8 mouse cellular contexts compared by ENCODE assay signal in genomic region chr12:86078553-86079201, GRCm38 (mm10). TPM values are rescaled to one million over a fixed set of nuclear protein-coding genes. Genes with fewer than 3 reads are reported as not detected.
DNase-seq lines count a peak whose midpoint lies in the region; ATAC-seq and TF ChIP-seq lines count a peak whose summit lies in the region.

Gene Tgfb3 (minus strand): TSS chr12:86079041.

- H3K27ac ChIP-seq in left cerebral cortex, adult 2 months: peak within 1 kb of the TSS; percentile 89
- peak within 1 kb of the TSS; percentile 75 for H3K27ac ChIP-seq in forebrain, embryonic 12.5 days
- H3K27ac ChIP-seq in limb, embryonic 11.5 days (replicated peaks; ENCODE audit: low read depth, low read length): peak within 1 kb of the TSS; percentile 97
- peak within 1 kb of the TSS; percentile 69 for H3K27ac ChIP-seq in midbrain, embryonic 14.5 days (replicated peaks; ENCODE audit: low read depth, low read length)

- H3K9ac ChIP-seq in forebrain, embryonic 12.5 days: peak within 1 kb of the TSS; percentile 68
- H3K9ac ChIP-seq in limb, embryonic 11.5 days (ENCODE audit: low read length): peak within 1 kb of the TSS; percentile 85
- peak within 1 kb of the TSS; percentile 55 for H3K9ac ChIP-seq in midbrain, embryonic 14.5 days (replicated peaks; ENCODE audit: low read length)

- peaks cover 43% of the 10 kb centered on the region for H3K27me3 ChIP-seq in forebrain, embryonic 12.5 days
- H3K27me3 ChIP-seq in limb, embryonic 11.5 days (ENCODE audit: control insufficient read depth, insufficient read depth, low read length): no peaks in the 10 kb centered on the region
- peaks cover 14% of the 10 kb centered on the region; the same call in 1 of the 2 replicates for H3K27me3 ChIP-seq in midbrain, embryonic 14.5 days (ENCODE audit: control insufficient read depth, insufficient read depth, low read length)

- 1% methylated on average over 25 of the region's 25 CpGs for WGBS in forebrain, embryonic 12.5 days
- under 1% methylated on average over 25 of the region's 25 CpGs for WGBS in limb, embryonic 11.5 days
- WGBS in midbrain, embryonic 14.5 days: under 1% methylated on average over 25 of the region's 25 CpGs

- peak; percentile 42 to 46 for DNase-seq in left cerebral cortex, adult 2 months (ENCODE audit: extremely low spot score in 1 of 2, low spot score in 2 of 2)
- DNase-seq in left cerebral cortex, adult 11 months (ENCODE audit: low spot score): no peak
- DNase-seq in adrenal gland, postnatal 4 days (ENCODE audit: low spot score in 2 of 2): no peak
- peak; percentile 54 for DNase-seq in heart, postnatal 4 days
- DNase-seq in limb, embryonic 11.5 days (ENCODE audit: low spot score): peak; percentile 82
- peak; percentile 77 for DNase-seq in midbrain, embryonic 14.5 days
- peak; percentile 38 for DNase-seq in thymus, postnatal 25 days

- no peaks in the 10 kb centered on the region for H3K9me3 ChIP-seq in forebrain, embryonic 12.5 days
- no peaks in the 10 kb centered on the region for H3K9me3 ChIP-seq in limb, embryonic 11.5 days (ENCODE audit: control insufficient read depth, low read length)
- H3K9me3 ChIP-seq in midbrain, embryonic 14.5 days (ENCODE audit: control insufficient read depth, low read length): no peaks in the 10 kb centered on the region

- intact Hi-C loops in left cerebral cortex, adult 2 months (cut with DNase I): loop anchor here (1.0 to 5.0 kb wide), 7 partner anchors 54 to 332 kb away; partner anchors contain the start of gene Flvcr2

- H3K4me2 ChIP-seq in forebrain, embryonic 12.5 days: peak within 1 kb of the TSS; percentile 75
- peak within 1 kb of the TSS; percentile 85 for H3K4me2 ChIP-seq in limb, embryonic 11.5 days (ENCODE audit: low read depth, severe bottlenecking)
- H3K4me2 ChIP-seq in midbrain, embryonic 14.5 days (ENCODE audit: low read length): peak within 1 kb of the TSS; percentile 91

- H3K4me1 ChIP-seq in forebrain, embryonic 12.5 days: peaks cover 28% of the 10 kb centered on the region
- peaks cover 27% of the 10 kb centered on the region for H3K4me1 ChIP-seq in limb, embryonic 11.5 days (ENCODE audit: control insufficient read depth, insufficient read depth, low read length)
- peaks cover 28% of the 10 kb centered on the region for H3K4me1 ChIP-seq in midbrain, embryonic 14.5 days (ENCODE audit: control insufficient read depth, insufficient read depth, low read length)

- TF ChIP-seq CTCF in left cerebral cortex, adult 2 months (IDR thresholded peaks at IDR 0.05): no peak

- peak; percentile 57 for ATAC-seq in forebrain, embryonic 12.5 days (ENCODE audit: low FRiP score)
- ATAC-seq in limb, embryonic 11.5 days (ENCODE audit: insufficient number of reproducible peaks, low FRiP score, low TSS enrichment, low read depth): peak; percentile 89
- peak; percentile 57 for ATAC-seq in midbrain, embryonic 14.5 days (ENCODE audit: low FRiP score, low TSS enrichment)

- no peaks in the 10 kb centered on the region for H3K36me3 ChIP-seq in forebrain, embryonic 12.5 days (replicated peaks)
- no peaks in the 10 kb centered on the region for H3K36me3 ChIP-seq in limb, embryonic 11.5 days (ENCODE audit: control insufficient read depth, insufficient read depth, low read length)
- no peaks in the 10 kb centered on the region for H3K36me3 ChIP-seq in midbrain, embryonic 14.5 days (ENCODE audit: control insufficient read depth, insufficient read depth, low read length)

- peak within 1 kb of the TSS; percentile 56 for H3K4me3 ChIP-seq in left cerebral cortex, adult 2 months
- peak within 1 kb of the TSS; percentile 52 for H3K4me3 ChIP-seq in forebrain, embryonic 12.5 days (replicated peaks)
- peak within 1 kb of the TSS; percentile 55 for H3K4me3 ChIP-seq in limb, embryonic 11.5 days (ENCODE audit: low read depth, low read length)
- peak within 1 kb of the TSS; percentile 49 for H3K4me3 ChIP-seq in midbrain, embryonic 14.5 days (replicated peaks; ENCODE audit: low read depth, low read length)

RNA-seq across cellular contexts. Expression of gene Tgfb3, which starts in this region (rescaled TPM):
- total RNA-seq in left cerebral cortex, adult 2 months (2021): 10 to 100 TPM; 15.4 to 16.0 TPM
- total RNA-seq in adrenal gland, postnatal 4 days (2021): 10 to 100 TPM; 19.8 to 23.4 TPM
- polyA plus RNA-seq in forebrain, embryonic 12.5 days (2016; fragmentation: Nextera tagmentation; extraction: Ambion mirVana): 8.5 and 9.7 TPM in 2 replicates
- total RNA-seq in heart, postnatal 4 days (2021): 10 to 100 TPM; 18.6 to 19.2 TPM
- 20.3 and 20.8 TPM in 2 replicates for polyA plus RNA-seq in limb, embryonic 11.5 days (2014; fragmentation: Nextera tagmentation; extraction: Ambion mirVana)
- 1.3 and 2.1 TPM in 2 replicates for polyA plus RNA-seq in midbrain, embryonic 14.5 days (2014; fragmentation: Nextera tagmentation; extraction: Ambion mirVana)

Comparison
In these comparisons a context has a peak if more than half of its experiments do, and no peak if none do; other contexts are left out.
1. DNase-seq: peak in left cerebral cortex, adult 2 months (2 of 2), heart, postnatal 4 days (single experiment), limb, embryonic 11.5 days (single experiment), midbrain, embryonic 14.5 days (single experiment) and thymus, postnatal 25 days (single experiment); none in left cerebral cortex, adult 11 months (single experiment) and adrenal gland, postnatal 4 days (0 of 2).
2. Peak in every context shown above with its lines, with median percentiles within 50 percentile points of each other: H3K27ac ChIP-seq, H3K4me3 ChIP-seq, ATAC-seq, H3K4me2 ChIP-seq and H3K9ac ChIP-seq.